Mouse (Mus musculus) embryonic facial prominence, embryonic 10.5 days (tissue): ENCODE measurements around the gene Tmem131l. TPM values are rescaled to one million over a fixed set of nuclear protein-coding genes. Genes with fewer than 3 reads are reported as not detected.

Source experiments
- DNase-seq: peaks from one replicate; pipeline ENCODE4 v3.0.0-alpha.2; 2017; ENCODE audit warnings: low spot score
- H3K27ac ChIP-seq: fragments of 300-500 bp; sonication (generic); replicated peaks from 2 replicates; pipeline ENCODE4 v1.5.1; 2016; ENCODE audit warnings: mild to moderate bottlenecking
- H3K27me3 ChIP-seq: fragments of 300-500 bp; sonication (generic); replicated peaks from 2 replicates; pipeline ENCODE4 v1.6.1; 2016; ENCODE audit warnings: low read depth, mild to moderate bottlenecking; ENCODE audit not compliant: poor library complexity, severe bottlenecking
- H3K36me3 ChIP-seq: fragments of 300-500 bp; sonication (generic); replicated peaks from 2 replicates; pipeline ENCODE4 v1.6.1; 2016; ENCODE audit warnings: mild to moderate bottlenecking, moderate library complexity
- H3K4me1 ChIP-seq: fragments of 300-500 bp; sonication (generic); 2 replicates; pipeline ENCODE4 v1.6.1; 2016
- H3K4me3 ChIP-seq: fragments of 300-500 bp; sonication (generic); 2 replicates; pipeline ENCODE4 v1.5.1; 2016; ENCODE audit warnings: mild to moderate bottlenecking, moderate library complexity
- H3K9me3 ChIP-seq: fragments of 300-500 bp; sonication (generic); 2 replicates; pipeline ENCODE4 v1.6.1; 2016; ENCODE audit warnings: mild to moderate bottlenecking
- WGBS: fragments of 180-500 bp; shearing (Covaris S2); methylation state at CpG from one replicate; pipeline ENCODE4 v1.1.7; 2016; 5-methylcytosine and 5-hydroxymethylcytosine counted together
- polyA plus RNA-seq: library from polyadenylated mRNA; unstranded; fragments of >200 nt; fragmentation: Nextera tagmentation; extraction: Ambion mirVana; gene quantifications from 2 replicates; pipeline ENCODE4 v1.2.1, GENCODE M21; 2016

Gene Tmem131l
- polyA plus RNA-seq, 1 experiment from 2014 or later = 82.6 TPM

- Histone ChIP-seq H3K4me3 (no peak overlapping the region), H3K27ac (no peak overlapping the region)
These were observed 61.2 kb downstream of the Tmem131l start for GRCm38 (mm10) chr3:83978497-83979410.

DNA sequence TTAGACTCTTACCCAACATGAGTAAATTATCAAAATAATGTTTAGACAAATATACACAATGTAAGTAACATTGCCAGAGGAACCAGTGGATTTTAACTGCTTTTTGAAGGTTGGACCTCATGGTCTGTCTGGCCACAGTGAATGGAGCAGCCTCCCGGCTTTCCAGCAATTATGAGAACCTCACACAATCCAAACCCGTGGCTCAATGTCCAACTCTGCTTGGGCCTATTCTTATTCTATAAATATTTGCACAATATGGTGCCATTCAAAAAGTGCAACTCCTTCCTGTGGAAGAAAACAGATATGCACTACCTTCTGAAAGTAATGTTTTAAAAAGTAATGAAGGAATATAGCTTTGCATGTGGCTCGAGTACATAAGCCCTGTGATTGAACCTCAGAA lies 62.2 kb downstream of the Tmem131l start:
- Histone ChIP-seq H3K27ac (no peak overlapping the region), H3K9me3 (no peaks in the 10 kb centered on the region), H3K27me3 (no peaks in the 10 kb centered on the region), H3K4me3 (no peak overlapping the region), H3K4me1 (peaks cover 82% of the 10 kb centered on the region), H3K36me3 (peaks cover 11% of the 10 kb centered on the region; the same call in 1 of the 2 replicates)
- no peak for DNase-seq
- 85% methylated on average over 3 of the region's 3 CpGs for WGBS

More at GRCm38 (mm10) chr3:83978497-83979410, 61.2 kb downstream of the Tmem131l start:
- Histone ChIP-seq H3K4me1 (peaks cover 84% of the 10 kb centered on the region), H3K27me3 (no peaks in the 10 kb centered on the region), H3K36me3 (peaks cover 11% of the 10 kb centered on the region; the same call in 1 of the 2 replicates), H3K9me3 (no peaks in the 10 kb centered on the region)
- 86% methylated on average over 4 of the region's 4 CpGs for WGBS
- DNase-seq = no peak

DNA sequence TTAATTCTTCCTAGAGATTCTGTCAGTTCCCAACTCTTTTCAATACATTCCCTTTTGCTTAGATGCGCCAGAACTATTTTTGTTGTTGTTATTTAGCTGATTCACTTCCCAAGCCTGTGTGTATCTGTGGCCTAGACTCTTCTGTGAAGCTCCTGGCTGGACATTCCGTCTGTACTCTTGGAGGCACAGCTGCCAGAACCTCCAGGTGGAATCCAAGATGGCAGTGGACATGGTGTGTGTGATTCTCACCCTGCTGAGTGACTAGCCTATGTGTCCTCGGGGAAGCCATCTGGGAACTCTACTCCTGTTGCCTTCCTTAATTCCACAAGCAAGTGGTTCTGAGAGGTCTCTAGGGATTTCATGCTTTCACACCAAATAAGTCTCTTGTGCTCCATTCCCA lies 63.8 kb downstream of the Tmem131l start:
- Histone ChIP-seq H3K27me3 (no peaks in the 10 kb centered on the region), H3K27ac (no peak overlapping the region), H3K9me3 (no peaks in the 10 kb centered on the region), H3K4me3 (no peak overlapping the region), H3K36me3 (peaks cover 11% of the 10 kb centered on the region; the same call in 1 of the 2 replicates), H3K4me1 (peaks cover 87% of the 10 kb centered on the region)
- DNase-seq = no peak
- WGBS = 85% methylated on average over 3 of the region's 3 CpGs

DNA sequence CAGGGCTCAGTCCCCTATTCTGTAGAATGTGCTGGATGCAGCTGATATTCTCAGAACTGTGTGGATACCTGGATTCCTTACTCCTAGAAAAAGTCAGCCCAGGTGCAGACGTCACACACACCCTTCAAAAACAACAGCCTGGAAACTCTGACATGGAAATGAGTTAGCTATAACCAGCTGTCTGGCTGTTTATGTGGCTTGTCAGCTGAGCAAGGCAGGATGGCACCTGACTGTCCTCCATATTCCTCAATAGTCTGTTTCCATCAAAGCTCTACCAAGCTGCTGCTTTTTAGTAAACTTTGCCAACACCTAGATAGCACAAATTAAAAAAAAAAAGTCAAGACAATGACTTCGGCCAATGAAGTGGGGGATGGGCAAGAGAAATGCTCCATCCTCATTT lies 66.6 kb downstream of the Tmem131l start:
- Histone ChIP-seq H3K27ac (no peak overlapping the region), H3K36me3 (peaks cover 17% of the 10 kb centered on the region; the same call in 1 of the 2 replicates), H3K4me3 (no peak overlapping the region), H3K4me1 (peaks cover 83% of the 10 kb centered on the region), H3K9me3 (no peaks in the 10 kb centered on the region), H3K27me3 (no peaks in the 10 kb centered on the region)
- no peak for DNase-seq
- 72% methylated on average over 2 of the region's 2 CpGs for WGBS

GRCm38 (mm10) chr3:83970629-83971028 lies 69.3 kb downstream of the Tmem131l start:
- 61% methylated on average over 1 of the region's 1 CpGs for WGBS
- Histone ChIP-seq H3K9me3 (no peaks in the 10 kb centered on the region), H3K4me3 (no peak overlapping the region), H3K36me3 (peaks cover 22% of the 10 kb centered on the region), H3K27ac (no peak overlapping the region; the same call in 1 of the 2 replicates), H3K4me1 (peaks cover 67% of the 10 kb centered on the region), H3K27me3 (no peaks in the 10 kb centered on the region)
- DNase-seq = no peak

DNA sequence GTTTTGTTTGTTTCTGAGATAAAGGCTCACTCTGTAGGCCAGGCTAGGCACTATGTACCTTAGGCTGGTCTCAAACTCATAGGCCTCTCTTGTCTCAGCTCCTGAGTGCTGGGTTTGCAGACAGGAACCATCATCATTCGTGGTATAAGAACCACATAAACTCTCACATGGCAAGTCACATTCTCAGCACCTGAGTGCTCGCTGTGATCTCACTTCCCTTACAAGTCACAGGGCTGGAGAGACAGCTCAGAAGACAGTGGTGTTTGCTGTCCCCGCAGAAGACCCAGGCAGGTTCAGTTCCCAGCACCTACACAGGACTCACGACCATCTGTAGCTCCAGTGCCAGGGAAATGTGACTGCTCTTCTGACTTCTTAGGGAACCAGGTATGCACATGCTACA lies 70.9 kb downstream of the Tmem131l start:
- peaks cover 59% of the 10 kb centered on the region for H3K4me1 ChIP-seq
- 87% methylated on average over 4 of the region's 4 CpGs for WGBS
- no peaks in the 10 kb centered on the region for H3K27me3 ChIP-seq
- no peak for DNase-seq
- H3K4me3 ChIP-seq = no peak overlapping the region
- no peaks in the 10 kb centered on the region for H3K9me3 ChIP-seq
- H3K36me3 ChIP-seq = peaks cover 28% of the 10 kb centered on the region
- no peak overlapping the region for H3K27ac ChIP-seq

DNA sequence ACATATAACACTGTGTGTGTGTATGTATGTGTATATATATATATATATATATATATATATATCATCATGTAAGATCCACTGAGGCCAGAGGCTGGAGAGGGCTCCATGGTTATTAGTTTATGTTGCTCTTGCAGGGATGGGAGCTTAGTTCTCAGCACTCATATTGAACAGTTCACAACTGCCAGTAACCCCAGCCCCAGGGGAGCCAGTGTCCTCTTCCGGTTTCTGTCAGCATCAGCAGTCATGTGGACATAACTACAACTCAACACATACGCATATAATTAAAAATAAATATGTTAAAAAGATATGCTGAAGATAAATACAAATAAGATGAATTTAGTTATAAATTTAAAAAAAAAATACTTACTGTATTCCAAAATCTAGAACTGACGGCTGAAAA lies 72.2 kb downstream of the Tmem131l start:
- Histone ChIP-seq H3K4me1 (peaks cover 51% of the 10 kb centered on the region), H3K27me3 (no peaks in the 10 kb centered on the region)
- WGBS = 80% methylated on average over 3 of the region's 3 CpGs

GRCm38 (mm10) chr3:83965333-83965732 lies 74.6 kb downstream of the Tmem131l start:
- Histone ChIP-seq H3K4me1 (peaks cover 28% of the 10 kb centered on the region), H3K27ac (no peak overlapping the region), H3K27me3 (no peaks in the 10 kb centered on the region), H3K36me3 (peaks cover 58% of the 10 kb centered on the region), H3K4me3 (no peak overlapping the region), H3K9me3 (no peaks in the 10 kb centered on the region)
- DNase-seq = no peak
- WGBS = 78% methylated on average over 2 of the region's 2 CpGs

More for the DNA sequence above, 72.2 kb downstream of the Tmem131l start:
- H3K36me3 ChIP-seq = peaks cover 33% of the 10 kb centered on the region
- H3K27ac ChIP-seq = no peak overlapping the region
- H3K9me3 ChIP-seq = no peaks in the 10 kb centered on the region
- H3K4me3 ChIP-seq = no peak overlapping the region
- no peak for DNase-seq

- H3K27ac ChIP-seq = no peak overlapping the region
- peaks cover 68% of the 10 kb centered on the region for H3K36me3 ChIP-seq
- H3K4me1 ChIP-seq = peaks cover 15% of the 10 kb centered on the region
- DNase-seq = no peak
- no peaks in the 10 kb centered on the region for H3K27me3 ChIP-seq
- 87% methylated on average over 5 of the region's 5 CpGs for WGBS
- H3K4me3 ChIP-seq = no peak overlapping the region
- H3K9me3 ChIP-seq = no peaks in the 10 kb centered on the region
These were observed 76.3 kb downstream of the Tmem131l start for GRCm38 (mm10) chr3:83963705-83964104.

DNA sequence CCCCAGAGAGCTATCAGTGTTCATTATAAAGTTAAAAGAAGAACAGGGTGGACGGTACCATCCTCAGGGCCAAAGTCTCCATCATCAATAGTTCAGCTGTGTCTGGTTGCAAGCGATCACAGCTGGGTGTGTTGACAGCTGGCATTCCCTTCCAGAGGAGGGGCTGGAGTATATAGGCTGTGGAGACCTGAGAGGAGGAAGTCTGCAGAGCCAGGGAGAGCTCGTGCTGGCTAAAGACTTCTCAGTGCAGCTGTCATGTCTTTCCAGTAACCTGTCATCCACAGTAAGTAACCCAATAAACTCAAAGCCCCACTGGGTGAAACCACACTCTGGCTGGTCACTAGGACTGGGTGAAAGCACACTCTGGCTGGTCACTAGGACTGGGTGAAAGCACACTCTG lies 77.4 kb downstream of the Tmem131l start:
- Histone ChIP-seq H3K9me3 (no peaks in the 10 kb centered on the region), H3K36me3 (peaks cover 79% of the 10 kb centered on the region), H3K27me3 (no peaks in the 10 kb centered on the region), H3K27ac (no peak overlapping the region), H3K4me3 (no peak overlapping the region), H3K4me1 (peaks cover 11% of the 10 kb centered on the region; the same call in 1 of the 2 replicates)
- WGBS = 71% methylated on average over 3 of the region's 3 CpGs
- no peak for DNase-seq

- peaks cover 80% of the 10 kb centered on the region for H3K36me3 ChIP-seq
- H3K9me3 ChIP-seq = no peaks in the 10 kb centered on the region
- WGBS = 89% methylated on average over 7 of the region's 7 CpGs
- H3K4me3 ChIP-seq = no peak overlapping the region
- H3K27ac ChIP-seq = no peak overlapping the region
- peaks cover 9% of the 10 kb centered on the region; the same call in 1 of the 2 replicates for H3K4me1 ChIP-seq
- H3K27me3 ChIP-seq = no peaks in the 10 kb centered on the region
- DNase-seq = no peak
These were observed 77.9 kb downstream of the Tmem131l start for GRCm38 (mm10) chr3:83962076-83962475.

GRCm38 (mm10) chr3:83958951-83959681 lies 80.9 kb downstream of the Tmem131l start:
- Histone ChIP-seq H3K36me3 (peaks cover 86% of the 10 kb centered on the region), H3K27me3 (no peaks in the 10 kb centered on the region), H3K4me1 (no peaks in the 10 kb centered on the region), H3K27ac (no peak overlapping the region), H3K4me3 (no peak overlapping the region), H3K9me3 (no peaks in the 10 kb centered on the region)
- DNase-seq = no peak
- 91% methylated on average over 7 of the region's 7 CpGs for WGBS
